Mouse (Mus musculus) naive thymus-derived CD4-positive, alpha-beta T cell, adult 2 months (primary cell): ENCODE measurements at regions not wholly inside any gene's neighbourhood (a gene's known extent, or its start where the extent isn't known, plus 50 kb on each side); places are given as distances from the start of the nearest gene placed in this dataset.

ENCODE experiments used
- DNase-seq: peaks from one replicate; pipeline ENCODE4 v3.0.0-alpha.2; 2011; ENCODE audit warnings: low read depth

DNA sequence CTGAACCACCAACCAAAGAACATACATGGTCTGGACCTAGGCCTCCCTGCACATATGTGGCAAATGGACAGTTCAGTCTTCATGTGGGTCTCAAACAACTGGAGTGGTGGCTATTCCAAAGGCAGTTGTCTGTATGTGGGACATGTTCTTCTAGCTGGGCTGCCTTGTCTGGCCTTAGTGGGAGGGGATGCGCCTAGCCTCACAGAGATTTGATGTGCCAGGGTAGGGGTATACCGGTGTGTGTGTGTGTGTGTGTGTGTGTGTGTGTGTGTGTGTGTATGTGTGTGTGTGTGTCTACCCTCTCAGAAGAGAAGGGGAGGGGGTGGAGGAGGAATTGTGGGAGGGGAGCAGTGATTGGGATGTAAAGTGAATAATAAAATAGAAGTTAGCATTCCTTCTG lies 344.0 kb downstream of the Dhx35 start:
- DNase-seq, result no peak

DNA sequence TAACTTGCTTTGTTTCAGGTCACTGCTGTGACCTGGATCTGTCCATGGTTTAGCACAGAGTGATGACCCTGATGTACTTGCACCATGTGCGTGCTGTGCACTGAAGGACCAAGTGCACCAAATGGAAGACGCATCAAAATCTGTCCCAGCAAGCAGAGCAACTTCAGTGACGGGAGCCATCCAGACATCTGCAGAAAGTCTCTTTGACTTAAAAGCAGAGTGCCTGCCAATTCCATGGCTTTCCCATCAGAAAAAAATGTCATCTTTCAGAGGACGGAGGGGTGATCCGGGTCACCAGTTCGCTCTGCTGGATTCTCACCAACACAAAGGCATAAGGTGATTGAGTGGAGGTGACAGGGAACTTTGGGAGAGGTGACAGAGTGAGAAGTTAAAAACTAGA lies 351.4 kb downstream of the Dhx35 start:
- no peak for DNase-seq

- DNase-seq, result no peak
Observed at GRCm38 (mm10) chr2:159163985-159164384, 369.4 kb downstream of the Dhx35 start.

DNA sequence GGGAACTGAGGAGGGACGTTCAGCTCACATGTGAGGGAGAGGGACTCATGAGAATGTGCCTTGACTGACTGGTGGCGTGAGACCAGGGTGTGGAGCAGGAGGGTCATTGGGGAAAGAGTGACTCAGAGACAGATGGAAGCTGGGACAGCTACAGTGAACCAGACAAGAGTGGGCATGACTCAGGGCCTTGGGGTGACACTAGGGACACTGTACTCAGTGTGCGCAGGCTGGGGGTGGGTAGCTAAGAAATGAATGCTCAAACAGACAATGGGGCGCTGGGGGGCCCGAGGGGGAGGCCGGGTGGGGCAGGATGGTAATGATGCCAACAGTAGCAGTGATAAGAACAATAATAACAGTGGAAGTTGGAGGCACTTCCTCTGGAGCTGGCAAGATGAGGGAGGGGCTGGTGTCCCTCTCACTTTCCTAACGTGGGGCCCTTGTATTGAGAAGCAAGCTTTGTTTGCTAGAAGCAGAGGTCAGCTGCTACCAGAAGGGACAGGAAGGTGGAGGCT lies 374.0 kb downstream of the Dhx35 start:
- DNase-seq, result no peak

- DNase-seq, result no peak
Observed at GRCm38 (mm10) chr2:159196156-159196555, 401.5 kb downstream of the Dhx35 start.

DNA sequence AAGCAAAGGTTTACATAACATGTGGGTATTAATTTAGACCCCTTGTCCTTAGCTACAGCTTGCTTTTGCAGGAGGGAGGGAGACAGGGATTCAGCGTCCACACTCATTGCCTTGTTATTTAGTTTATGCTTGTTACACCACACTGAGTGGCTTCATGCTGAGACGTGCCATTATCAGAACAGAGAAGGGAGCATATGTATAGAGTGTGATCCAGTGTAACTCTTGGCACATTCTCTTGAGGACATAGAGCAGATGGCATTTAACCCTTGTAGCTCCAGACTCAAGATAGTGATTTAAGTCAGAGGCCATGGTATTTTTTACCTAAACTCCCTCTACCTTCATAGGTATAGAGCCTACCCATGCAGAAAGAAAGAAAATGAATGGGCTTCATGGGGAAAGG lies 437.7 kb downstream of the Dhx35 start:
- no peak for DNase-seq

DNA sequence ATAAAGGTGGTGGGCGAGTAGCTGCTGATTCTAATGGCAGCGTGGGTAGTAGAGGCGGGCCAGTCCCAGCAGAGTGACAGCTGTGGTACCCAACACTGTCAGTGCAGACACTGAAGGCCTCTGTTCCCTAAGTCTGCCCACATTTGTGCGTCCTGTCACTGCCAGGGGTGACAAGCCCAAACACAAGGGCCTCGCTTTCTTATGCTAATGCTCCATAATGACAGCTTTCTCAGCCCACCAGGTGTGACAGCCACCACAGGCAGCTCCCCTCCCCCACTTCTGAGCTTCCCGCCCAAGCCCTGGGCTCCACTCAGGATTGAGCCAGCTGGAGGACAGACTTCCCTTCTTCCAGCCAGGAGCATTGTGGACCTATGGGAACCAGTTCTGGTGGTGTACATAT lies 440.4 kb downstream of the Dhx35 start:
- DNase-seq, result no peak

- no peak for DNase-seq
Observed at GRCm38 (mm10) chr2:159250065-159250464, 455.5 kb downstream of the Dhx35 start.

DNA sequence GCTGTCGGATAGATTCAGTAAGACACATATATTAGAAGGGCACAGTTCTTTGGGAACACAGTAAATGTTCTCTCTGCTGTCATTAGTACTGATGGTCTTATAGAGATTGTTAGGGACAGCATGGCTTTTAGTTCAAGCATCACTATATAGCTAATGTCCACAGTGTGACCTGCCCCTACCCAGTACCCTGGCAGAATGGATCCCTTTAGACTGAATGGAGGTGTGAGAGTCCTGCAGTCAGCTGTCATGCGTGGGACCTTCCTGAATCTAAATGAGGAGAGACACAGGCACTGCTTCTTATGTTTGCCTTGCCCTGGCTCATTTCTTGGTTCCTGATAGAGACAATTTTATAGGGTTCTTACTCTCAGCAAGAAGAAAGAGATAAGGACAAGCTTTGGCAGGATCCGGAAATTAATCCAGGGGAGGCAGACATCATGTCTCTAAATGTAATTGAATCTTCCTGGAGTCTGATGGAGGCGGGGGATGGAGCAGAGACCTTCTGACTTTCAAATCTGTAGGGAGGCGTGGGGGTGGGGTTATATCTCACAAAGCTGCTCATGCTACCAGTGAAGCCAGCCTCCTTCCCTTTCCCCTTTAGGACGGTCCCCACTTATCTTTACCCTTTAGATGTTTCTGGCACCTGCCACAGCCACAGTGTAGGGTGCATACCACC lies 456.5 kb downstream of the Dhx35 start:
- no peak for DNase-seq

DNA sequence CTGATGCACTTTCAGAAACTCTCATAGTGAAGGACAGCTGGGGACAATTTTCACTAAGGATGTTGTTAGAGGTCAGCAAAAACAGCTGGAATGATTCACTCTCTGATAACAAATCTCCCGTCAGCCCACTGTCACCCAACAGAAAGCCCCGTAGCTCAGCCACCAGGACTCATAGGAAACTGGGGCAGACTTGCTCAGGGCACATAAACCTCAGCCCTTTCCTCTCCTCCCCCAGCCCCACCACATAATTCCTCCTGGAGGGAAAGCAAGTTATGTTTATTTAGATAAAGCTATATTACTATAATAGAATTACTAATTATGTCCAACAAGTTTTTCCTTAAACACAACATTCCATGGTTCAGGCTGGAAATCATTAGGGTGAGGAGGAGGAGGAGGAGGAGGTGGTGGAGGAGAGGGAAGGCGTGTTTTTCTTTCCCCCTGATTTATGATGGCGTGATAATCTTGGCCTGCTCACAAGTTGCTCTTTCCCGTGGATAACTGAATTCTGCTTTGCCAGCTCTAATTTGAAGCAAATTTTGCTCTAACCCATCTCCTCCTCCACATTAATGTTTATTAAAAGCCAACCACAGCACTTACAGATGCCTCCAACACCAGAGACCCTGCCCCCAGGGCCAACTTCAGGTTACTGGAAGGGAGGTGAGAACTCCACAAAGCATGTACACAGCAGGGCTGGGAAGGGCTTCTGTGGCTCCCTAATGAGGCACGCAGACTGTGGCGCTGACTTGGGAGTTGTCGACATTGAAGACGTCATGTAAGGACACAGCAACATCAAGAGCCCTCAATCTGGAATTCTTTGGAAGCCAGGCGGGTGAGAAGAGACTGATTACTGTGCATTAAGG lies 475.8 kb downstream of the Dhx35 start:
- DNase-seq, result no peak

DNA sequence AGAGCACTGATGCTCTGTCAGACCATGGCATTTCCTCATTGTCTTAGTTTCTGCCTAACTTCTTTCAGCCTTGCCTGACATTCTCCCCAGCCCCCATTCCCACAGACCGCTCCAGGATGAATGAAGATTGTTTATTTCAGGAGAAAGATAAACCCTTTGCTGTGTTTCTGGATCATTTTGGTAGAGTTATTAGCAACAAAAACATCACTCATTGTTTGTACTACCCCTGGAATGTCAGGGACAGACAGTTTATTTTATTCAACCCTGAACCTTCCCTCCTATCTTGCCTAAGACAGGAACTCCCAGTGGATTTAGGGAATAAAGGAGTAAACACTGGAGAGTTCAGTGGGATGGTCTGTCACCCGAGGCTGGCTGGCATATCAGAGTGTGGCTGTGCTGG lies 484.3 kb downstream of the Dhx35 start:
- no peak for DNase-seq

DNA sequence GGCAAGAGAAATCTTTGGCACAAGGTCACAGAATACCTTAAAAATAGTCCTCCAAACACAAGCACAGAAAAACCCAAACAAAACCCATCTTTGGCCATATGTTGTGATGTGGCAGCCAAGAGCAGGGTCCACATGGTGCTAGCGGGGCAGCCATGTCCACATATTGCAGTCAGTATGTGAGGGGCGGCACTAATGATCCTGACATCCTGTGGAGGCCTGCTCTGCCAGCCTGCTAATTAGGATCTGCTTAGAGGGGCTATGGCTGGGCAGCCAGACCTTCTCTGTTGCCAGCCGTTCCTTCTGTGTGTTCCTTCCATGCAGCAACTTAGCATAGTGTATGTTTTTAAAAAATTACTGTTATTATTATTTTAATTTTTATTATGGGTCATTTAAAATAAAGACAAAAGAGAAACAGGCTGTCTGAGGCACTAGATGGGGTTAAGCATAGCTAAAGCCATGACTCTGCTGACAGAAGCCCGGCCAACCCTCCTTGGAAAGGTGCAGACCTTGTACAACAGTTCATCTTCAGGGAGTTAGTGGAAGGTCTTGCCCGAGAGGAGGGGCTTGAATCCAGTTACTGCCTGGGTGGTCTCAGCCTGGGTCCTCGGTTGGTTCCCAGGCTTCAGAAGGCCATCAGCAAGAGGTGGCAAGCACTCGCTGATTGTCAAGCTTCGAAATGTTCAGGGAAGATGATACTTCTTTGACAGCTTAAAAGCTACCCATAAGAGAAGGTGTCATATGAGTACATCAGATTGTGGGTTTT lies 487.1 kb downstream of the Dhx35 start:
- DNase-seq, result no peak

DNA sequence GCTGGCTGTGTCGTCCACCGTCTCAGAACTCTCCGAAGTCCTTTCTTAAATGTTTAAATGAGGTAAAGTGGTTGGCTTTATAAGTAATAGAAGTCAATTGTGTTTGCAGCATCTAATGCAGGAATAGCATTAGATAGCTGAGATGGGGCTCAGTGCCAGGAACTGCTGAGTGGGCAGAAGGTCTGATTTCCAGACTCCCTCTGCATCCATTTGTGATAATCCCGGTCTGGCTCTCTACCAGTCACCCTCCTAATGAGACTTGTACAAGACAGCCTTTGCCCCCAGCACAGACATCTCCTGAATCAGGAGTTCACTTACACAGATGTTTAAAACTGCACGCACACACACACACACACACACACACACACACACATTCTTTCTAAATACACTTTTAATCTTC lies 489.5 kb downstream of the Dhx35 start:
- no peak for DNase-seq

GRCm38 (mm10) chr2:159284525-159285189 lies 490.1 kb downstream of the Dhx35 start:
- no peak for DNase-seq

- DNase-seq, result no peak
Observed at GRCm38 (mm10) chr2:159287996-159288563, 493.5 kb downstream of the Dhx35 start.

GRCm38 (mm10) chr2:159290081-159290480 lies 495.5 kb downstream of the Dhx35 start:
- DNase-seq, result no peak

- DNase-seq, result no peak
Observed at GRCm38 (mm10) chr2:159307001-159307400, 512.4 kb downstream of the Dhx35 start.

DNA sequence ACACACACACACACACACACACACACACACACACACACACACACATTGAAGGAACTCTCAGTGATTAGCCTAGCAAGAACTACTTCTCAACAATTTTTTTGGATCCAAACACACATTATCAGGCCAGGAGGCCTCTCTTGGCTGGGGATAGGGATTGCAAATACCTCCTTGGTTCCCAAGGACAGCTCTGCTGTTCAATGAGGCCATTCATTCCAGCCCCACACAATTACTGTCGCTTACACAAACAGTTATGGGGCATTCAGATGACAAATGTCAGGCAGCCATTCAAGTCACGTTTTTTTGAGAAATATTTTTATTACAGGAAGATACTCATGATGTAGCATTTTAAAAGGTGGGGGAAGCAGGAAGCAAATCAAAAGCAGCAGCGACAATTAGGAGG lies 540.1 kb downstream of the Dhx35 start:
- no peak for DNase-seq

GRCm38 (mm10) chr2:159336646-159337045 lies 542.0 kb downstream of the Dhx35 start:
- no peak for DNase-seq

- DNase-seq, result no peak
Observed at GRCm38 (mm10) chr2:159343624-159344560, 549.3 kb downstream of the Dhx35 start.

- DNase-seq, result no peak
Observed at GRCm38 (mm10) chr2:159354247-159354646, 559.6 kb downstream of the Dhx35 start.
